Mouse (Mus musculus): ENCODE measurements around the gene Abhd11. TPM values are rescaled to one million over a fixed set of nuclear protein-coding genes. Genes with fewer than 3 reads are reported as not detected.

Abhd11 gene
- polyA plus RNA-seq, 1 experiment from 2014 or later: 82.1 TPM

DNA sequence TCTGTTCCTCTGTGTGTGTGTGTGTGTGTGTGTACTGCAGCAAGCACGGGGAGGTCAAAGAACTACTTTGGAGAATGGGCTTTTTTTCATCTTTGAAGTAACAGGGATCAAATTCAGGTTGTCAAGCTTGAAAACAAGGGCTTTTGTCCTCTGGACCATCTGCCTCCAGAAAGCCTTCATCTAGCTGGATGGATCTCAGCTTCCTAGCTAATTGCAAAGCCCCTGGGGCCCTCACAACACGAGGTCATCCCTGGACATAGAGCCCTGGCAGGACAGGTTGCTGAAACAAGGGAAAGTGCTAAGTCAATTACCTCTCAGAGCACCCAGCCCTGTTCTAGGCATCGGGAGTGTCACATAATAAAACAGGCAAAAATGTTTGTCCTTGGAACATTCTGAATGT, 25.2 kb upstream of the Abhd11 start:
- no peaks in the 10 kb centered on the region for H3K36me3 ChIP-seq (ENCODE audit: control insufficient read depth, insufficient read depth, low read length)
- ATAC-seq: no peak
- H3K27ac ChIP-seq (ENCODE audit: low read depth, low read length): no peak overlapping the region
- H3K4me3 ChIP-seq (ENCODE audit: low read length): no peak overlapping the region
- no peak overlapping the region for H3K4me2 ChIP-seq (ENCODE audit: low read length)
- no peaks in the 10 kb centered on the region for H3K9me3 ChIP-seq (ENCODE audit: control insufficient read depth, low read length)
- peaks cover 37% of the 10 kb centered on the region for H3K27me3 ChIP-seq (replicated peaks; ENCODE audit: control insufficient read depth, insufficient read depth, low read length)
- no peak overlapping the region for H3K9ac ChIP-seq (ENCODE audit: low read depth, low read length)
- peaks cover 11% of the 10 kb centered on the region for H3K4me1 ChIP-seq (ENCODE audit: control insufficient read depth, insufficient read depth, low read depth, low read length)
- WGBS: 9% methylated on average over 3 of the region's 3 CpGs

DNA sequence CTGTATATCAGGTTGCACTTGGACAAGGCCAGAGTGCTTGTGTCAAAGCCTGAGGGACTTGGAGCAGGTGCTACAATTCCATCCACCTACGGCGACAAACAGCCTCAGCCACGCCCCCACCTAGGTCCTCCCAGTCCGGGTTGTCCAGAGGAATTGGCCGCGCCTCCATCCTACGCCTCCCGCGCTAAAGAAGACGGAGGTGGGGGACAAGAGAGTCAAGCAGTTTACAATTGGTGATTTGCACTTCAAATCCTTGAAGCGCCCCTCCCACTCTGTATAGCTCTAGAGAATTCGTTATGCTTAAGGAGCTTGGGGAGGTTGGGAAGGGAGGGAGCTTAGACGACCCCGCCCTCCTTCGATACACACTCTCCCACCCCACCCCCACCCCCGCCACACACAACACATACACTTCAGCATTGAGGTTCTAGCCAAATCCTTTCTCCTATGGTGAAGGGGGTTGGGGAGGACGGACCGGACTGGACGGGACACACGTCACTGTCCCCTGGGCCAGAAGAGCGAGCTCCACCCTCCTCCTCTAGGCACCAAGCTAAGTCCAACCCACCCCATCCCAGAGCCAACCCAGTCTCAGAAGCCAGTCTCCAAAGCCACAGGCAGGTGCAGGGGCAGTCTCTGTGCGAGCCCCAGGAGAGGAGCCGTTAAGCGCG, 23.2 kb upstream of the Abhd11 start, which contains the start of gene Cldn3:
Cldn3 (plus strand) TSS at position 582 of the 665 bp plus-strand sequence.
- H3K4me1 ChIP-seq (ENCODE audit: control insufficient read depth, insufficient read depth, low read depth, low read length): peaks cover 11% of the 10 kb centered on the region
- peaks cover 40% of the 10 kb centered on the region for H3K27me3 ChIP-seq (replicated peaks; ENCODE audit: control insufficient read depth, insufficient read depth, low read length)
- H3K4me2 ChIP-seq (ENCODE audit: low read length): peak within 1 kb of the TSS; percentile 42
- peak within 1 kb of the TSS; percentile 47 for H3K9ac ChIP-seq (ENCODE audit: low read depth, low read length)
- no peak within 1 kb of the TSS for H3K27ac ChIP-seq (ENCODE audit: low read depth, low read length)
- WGBS: 2% methylated on average over 24 of the region's 25 CpGs
- H3K4me3 ChIP-seq (ENCODE audit: low read length): peak within 1 kb of the TSS; percentile 34
- peak; percentile 52 for ATAC-seq
- H3K36me3 ChIP-seq (ENCODE audit: control insufficient read depth, insufficient read depth, low read length): no peaks in the 10 kb centered on the region
- no peaks in the 10 kb centered on the region for H3K9me3 ChIP-seq (ENCODE audit: control insufficient read depth, low read length)

DNA sequence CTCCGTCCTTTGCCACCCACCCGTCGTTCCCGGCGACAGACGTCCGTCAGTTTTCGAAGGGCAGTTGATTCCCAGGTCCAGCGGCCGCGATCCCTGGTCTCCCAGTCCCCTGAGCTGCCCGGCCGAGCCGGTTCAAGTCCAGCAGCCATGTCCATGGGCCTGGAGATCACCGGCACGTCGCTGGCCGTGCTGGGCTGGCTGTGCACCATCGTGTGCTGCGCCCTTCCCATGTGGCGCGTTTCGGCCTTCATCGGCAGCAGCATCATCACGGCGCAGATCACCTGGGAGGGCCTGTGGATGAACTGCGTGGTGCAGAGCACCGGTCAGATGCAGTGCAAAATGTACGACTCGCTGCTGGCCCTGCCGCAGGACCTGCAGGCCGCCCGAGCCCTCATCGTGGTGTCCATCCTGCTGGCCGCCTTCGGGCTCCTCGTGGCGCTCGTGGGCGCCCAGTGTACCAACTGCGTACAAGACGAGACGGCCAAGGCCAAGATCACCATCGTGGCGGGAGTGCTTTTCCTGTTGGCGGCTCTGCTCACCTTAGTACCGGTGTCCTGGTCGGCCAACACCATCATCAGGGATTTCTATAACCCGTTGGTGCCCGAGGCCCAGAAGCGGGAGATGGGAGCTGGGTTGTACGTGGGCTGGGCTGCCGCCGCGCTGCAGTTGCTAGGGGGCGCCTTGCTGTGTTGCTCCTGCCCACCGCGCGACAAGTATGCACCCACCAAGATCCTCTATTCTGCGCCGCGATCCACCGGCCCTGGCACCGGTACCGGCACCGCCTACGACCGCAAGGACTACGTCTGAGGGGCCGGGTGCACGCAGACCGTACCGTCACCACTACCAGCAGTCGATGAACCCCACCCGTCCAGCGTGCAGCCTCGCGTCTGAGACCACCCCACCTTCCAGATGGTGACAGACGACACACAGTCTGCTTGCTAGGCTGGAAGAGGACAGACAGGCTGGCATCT, 22.4 kb upstream of the Abhd11 start:
- Histone ChIP-seq H3K36me3 (ENCODE audit: control insufficient read depth, insufficient read depth, low read length) (no peaks in the 10 kb centered on the region), H3K9me3 (ENCODE audit: control insufficient read depth, low read length) (no peaks in the 10 kb centered on the region), H3K4me3 (ENCODE audit: low read length) (peak overlapping the region; percentile 34), H3K27me3 (replicated peaks; ENCODE audit: control insufficient read depth, insufficient read depth, low read length) (peaks cover 40% of the 10 kb centered on the region), H3K9ac (ENCODE audit: low read depth, low read length) (peak overlapping the region; percentile 47), H3K27ac (ENCODE audit: low read depth, low read length) (no peak overlapping the region), H3K4me1 (ENCODE audit: control insufficient read depth, insufficient read depth, low read depth, low read length) (peaks cover 11% of the 10 kb centered on the region), H3K4me2 (ENCODE audit: low read length) (peak overlapping the region; percentile 42)
- WGBS: 3% methylated on average over 79 of the region's 79 CpGs
- ATAC-seq: peak; percentile 37; the same call in 1 of the 2 replicates

DNA sequence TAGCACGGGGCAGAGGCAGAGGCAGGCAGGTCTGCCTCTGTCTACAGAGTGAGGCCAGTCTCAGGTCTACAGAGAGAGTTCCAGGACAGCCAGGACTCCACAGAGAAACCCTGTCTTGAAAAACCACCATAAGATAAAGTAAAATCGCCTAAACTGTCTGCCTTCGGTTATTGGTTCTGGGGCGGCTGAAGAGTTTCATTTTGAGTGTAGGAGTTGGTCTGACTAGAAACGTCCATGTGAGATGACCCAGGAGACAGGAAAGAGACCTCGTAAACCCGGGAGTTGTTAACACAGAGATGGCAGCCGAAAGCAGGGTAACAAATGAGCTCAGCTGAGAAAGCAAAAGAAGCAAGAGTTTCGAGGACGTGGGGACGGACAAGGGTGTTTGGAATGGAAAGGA, 19.8 kb upstream of the Abhd11 start:
- peaks cover 11% of the 10 kb centered on the region for H3K4me1 ChIP-seq (ENCODE audit: control insufficient read depth, insufficient read depth, low read depth, low read length)
- H3K27me3 ChIP-seq (replicated peaks; ENCODE audit: control insufficient read depth, insufficient read depth, low read length): peaks cover 40% of the 10 kb centered on the region
- H3K4me2 ChIP-seq (ENCODE audit: low read length): no peak overlapping the region
- ATAC-seq: no peak
- H3K9ac ChIP-seq (ENCODE audit: low read depth, low read length): no peak overlapping the region
- H3K27ac ChIP-seq (ENCODE audit: low read depth, low read length): no peak overlapping the region
- WGBS: 74% methylated on average over 11 of the region's 11 CpGs
- H3K4me3 ChIP-seq (ENCODE audit: low read length): no peak overlapping the region
- H3K9me3 ChIP-seq (ENCODE audit: control insufficient read depth, low read length): no peaks in the 10 kb centered on the region
- H3K36me3 ChIP-seq (ENCODE audit: control insufficient read depth, insufficient read depth, low read length): no peaks in the 10 kb centered on the region

DNA sequence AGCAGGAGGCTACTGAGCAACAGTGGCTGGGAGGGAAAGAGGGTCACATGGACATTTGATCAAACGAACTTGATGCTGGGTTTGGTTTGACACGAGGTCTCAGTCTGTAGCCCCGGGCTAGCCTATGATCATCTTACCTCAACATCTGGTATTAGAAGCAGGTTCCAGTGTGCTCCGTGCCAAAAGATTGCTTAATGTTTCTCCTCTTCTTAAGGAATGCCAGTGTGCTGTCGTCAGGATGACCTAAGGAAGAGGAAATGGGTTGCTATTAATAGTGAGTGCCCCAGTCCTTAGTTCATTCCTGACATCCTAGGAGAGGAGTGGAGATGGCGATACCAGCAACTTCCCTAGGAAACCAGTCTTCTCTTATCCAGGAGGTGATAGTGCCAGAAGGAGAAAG, 19.2 kb upstream of the Abhd11 start:
- Histone ChIP-seq H3K36me3 (ENCODE audit: control insufficient read depth, insufficient read depth, low read length) (no peaks in the 10 kb centered on the region), H3K27me3 (replicated peaks; ENCODE audit: control insufficient read depth, insufficient read depth, low read length) (peaks cover 39% of the 10 kb centered on the region), H3K9me3 (ENCODE audit: control insufficient read depth, low read length) (no peaks in the 10 kb centered on the region), H3K4me3 (ENCODE audit: low read length) (no peak overlapping the region), H3K27ac (ENCODE audit: low read depth, low read length) (no peak overlapping the region), H3K4me2 (ENCODE audit: low read length) (no peak overlapping the region), H3K4me1 (ENCODE audit: control insufficient read depth, insufficient read depth, low read depth, low read length) (peaks cover 11% of the 10 kb centered on the region), H3K9ac (ENCODE audit: low read depth, low read length) (no peak overlapping the region)
- whole genome bisulfite sequencing: 77% methylated on average over 6 of the region's 6 CpGs
- no peak for ATAC-seq

DNA sequence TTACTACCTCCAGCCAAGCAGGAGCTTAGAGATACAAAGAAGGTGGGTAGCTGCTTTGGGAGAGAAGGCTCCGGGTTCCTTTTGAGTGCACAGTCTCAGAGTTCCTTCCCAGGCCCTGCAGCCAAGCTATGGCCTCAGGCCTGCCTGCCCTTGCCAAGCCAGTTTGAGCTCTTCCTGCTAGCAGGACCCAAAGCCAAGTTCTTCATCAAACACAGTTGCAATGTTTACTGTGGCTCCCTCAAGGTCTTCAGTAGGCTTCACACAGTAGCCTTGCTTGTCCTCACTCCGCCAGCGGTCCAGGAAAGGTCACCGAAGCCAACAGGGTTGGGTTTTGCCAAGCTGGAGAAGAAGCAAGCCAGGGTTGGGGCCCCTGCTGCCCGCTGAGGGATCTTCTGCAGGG, 16.4 kb upstream of the Abhd11 start:
- no peak overlapping the region for H3K27ac ChIP-seq (ENCODE audit: low read depth, low read length)
- H3K27me3 ChIP-seq (replicated peaks; ENCODE audit: control insufficient read depth, insufficient read depth, low read length): peaks cover 13% of the 10 kb centered on the region
- H3K4me1 ChIP-seq (ENCODE audit: control insufficient read depth, insufficient read depth, low read depth, low read length): no peaks in the 10 kb centered on the region
- 89% methylated on average over 5 of the region's 5 CpGs for WGBS
- no peak for ATAC-seq
- H3K9me3 ChIP-seq (ENCODE audit: control insufficient read depth, low read length): no peaks in the 10 kb centered on the region
- no peak overlapping the region for H3K9ac ChIP-seq (ENCODE audit: low read depth, low read length)
- H3K36me3 ChIP-seq (ENCODE audit: control insufficient read depth, insufficient read depth, low read length): no peaks in the 10 kb centered on the region
- no peak overlapping the region for H3K4me3 ChIP-seq (ENCODE audit: low read length)
- H3K4me2 ChIP-seq (ENCODE audit: low read length): no peak overlapping the region

DNA sequence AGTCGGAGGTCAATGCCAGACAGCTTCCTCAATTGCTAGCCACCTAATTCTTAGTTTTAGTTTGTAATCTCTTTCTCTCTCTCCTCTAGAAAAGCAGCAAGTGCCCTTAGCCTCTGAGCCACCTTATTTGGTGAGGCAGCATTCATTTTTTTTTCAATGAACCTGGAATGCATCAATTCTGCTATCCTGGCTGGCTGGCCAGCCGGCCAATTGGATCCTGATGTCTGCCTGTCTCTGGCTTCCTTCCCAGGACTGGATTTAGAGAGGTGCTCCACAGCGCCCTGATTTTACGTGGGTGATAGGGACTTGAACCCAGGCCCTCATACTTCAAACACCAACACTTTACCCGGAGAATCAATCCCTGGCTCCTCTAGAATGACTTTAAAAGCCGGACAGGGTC, 10.6 kb upstream of the Abhd11 start:
- no peaks in the 10 kb centered on the region for H3K27me3 ChIP-seq (replicated peaks; ENCODE audit: control insufficient read depth, insufficient read depth, low read length)
- no peak overlapping the region for H3K4me3 ChIP-seq (ENCODE audit: low read length)
- no peak overlapping the region for H3K9ac ChIP-seq (ENCODE audit: low read depth, low read length)
- H3K4me1 ChIP-seq (ENCODE audit: control insufficient read depth, insufficient read depth, low read depth, low read length): peaks cover 11% of the 10 kb centered on the region; the same call in 1 of the 2 replicates
- no peaks in the 10 kb centered on the region for H3K9me3 ChIP-seq (ENCODE audit: control insufficient read depth, low read length)
- no peaks in the 10 kb centered on the region for H3K36me3 ChIP-seq (ENCODE audit: control insufficient read depth, insufficient read depth, low read length)
- no peak overlapping the region for H3K27ac ChIP-seq (ENCODE audit: low read depth, low read length)
- ATAC-seq: no peak
- 79% methylated on average over 6 of the region's 6 CpGs for WGBS
- H3K4me2 ChIP-seq (ENCODE audit: low read length): no peak overlapping the region

DNA sequence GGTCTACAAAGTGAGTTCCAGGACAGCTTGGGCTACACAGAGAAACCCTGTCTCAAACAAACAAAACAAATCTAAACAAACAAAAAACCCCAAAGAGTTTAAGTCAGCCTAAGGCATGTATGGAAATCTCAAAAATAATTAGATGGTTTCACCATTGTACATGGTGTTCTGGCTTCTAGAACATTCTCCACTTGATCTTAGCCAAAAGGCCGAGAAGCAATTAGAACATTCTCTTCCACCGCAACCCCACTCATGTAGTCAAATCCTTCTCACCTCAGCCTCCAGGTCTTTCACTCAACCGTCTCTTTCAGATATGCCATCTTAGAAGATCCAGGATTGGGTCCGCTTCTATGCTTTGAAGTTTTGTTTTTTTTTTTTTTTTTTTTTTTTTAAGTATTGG, 9.2 kb upstream of the Abhd11 start:
- Histone ChIP-seq H3K27ac (ENCODE audit: low read depth, low read length) (no peak overlapping the region), H3K4me1 (ENCODE audit: control insufficient read depth, insufficient read depth, low read depth, low read length) (peaks cover 11% of the 10 kb centered on the region; the same call in 1 of the 2 replicates), H3K9ac (ENCODE audit: low read depth, low read length) (no peak overlapping the region), H3K36me3 (ENCODE audit: control insufficient read depth, insufficient read depth, low read length) (no peaks in the 10 kb centered on the region), H3K4me2 (ENCODE audit: low read length) (no peak overlapping the region), H3K4me3 (ENCODE audit: low read length) (no peak overlapping the region), H3K9me3 (ENCODE audit: control insufficient read depth, low read length) (no peaks in the 10 kb centered on the region), H3K27me3 (replicated peaks; ENCODE audit: control insufficient read depth, insufficient read depth, low read length) (no peaks in the 10 kb centered on the region)
- no peak for ATAC-seq
- WGBS: 97% methylated on average over 4 of the region's 4 CpGs

DNA sequence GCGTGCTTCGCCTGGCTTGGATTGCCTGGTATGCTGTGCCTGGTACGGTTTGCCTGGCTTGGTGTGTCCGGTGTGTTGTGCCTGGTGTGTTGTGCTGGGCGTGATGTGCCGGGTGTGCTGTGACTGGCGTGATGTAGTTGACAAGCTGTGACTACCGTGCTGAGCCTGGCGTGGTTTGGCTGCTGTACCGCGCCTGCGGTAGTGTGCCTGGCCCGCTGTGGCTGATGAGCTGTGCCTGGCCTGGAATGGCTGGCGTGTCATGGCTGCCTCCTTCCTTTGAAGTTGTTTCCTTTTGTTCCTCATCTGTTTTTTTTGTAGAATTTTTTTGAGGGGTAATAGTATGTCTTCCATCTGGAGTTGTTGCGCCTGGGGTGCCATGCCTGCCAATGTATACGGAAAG, 8.2 kb upstream of the Abhd11 start:
- Histone ChIP-seq H3K27ac (ENCODE audit: low read depth, low read length) (no peak overlapping the region; the same call in 1 of the 2 replicates), H3K4me2 (ENCODE audit: low read length) (no peak overlapping the region)

More for the DNA sequence above, 8.2 kb upstream of the Abhd11 start:
- Histone ChIP-seq H3K9me3 (ENCODE audit: control insufficient read depth, low read length) (no peaks in the 10 kb centered on the region), H3K36me3 (ENCODE audit: control insufficient read depth, insufficient read depth, low read length) (no peaks in the 10 kb centered on the region), H3K27me3 (replicated peaks; ENCODE audit: control insufficient read depth, insufficient read depth, low read length) (no peaks in the 10 kb centered on the region), H3K4me1 (ENCODE audit: control insufficient read depth, insufficient read depth, low read depth, low read length) (peaks cover 11% of the 10 kb centered on the region; the same call in 1 of the 2 replicates), H3K4me3 (ENCODE audit: low read length) (no peak overlapping the region), H3K9ac (ENCODE audit: low read depth, low read length) (no peak overlapping the region; the same call in 1 of the 2 replicates)
- 0 out of 2 replicates have a peak, but pooled peaks have one; percentile 24 for ATAC-seq
- 43% methylated on average over 16 of the region's 16 CpGs for WGBS
